Mouse (Mus musculus): ENCODE results near the gene Cadm1. TPM values are rescaled to one million over a fixed set of nuclear protein-coding genes. Genes with fewer than 3 reads are reported as not detected.

Cadm1 gene
- total RNA-seq (2017), result 0.35 TPM in 1 of 2 replicates, not detected in the other

DNA sequence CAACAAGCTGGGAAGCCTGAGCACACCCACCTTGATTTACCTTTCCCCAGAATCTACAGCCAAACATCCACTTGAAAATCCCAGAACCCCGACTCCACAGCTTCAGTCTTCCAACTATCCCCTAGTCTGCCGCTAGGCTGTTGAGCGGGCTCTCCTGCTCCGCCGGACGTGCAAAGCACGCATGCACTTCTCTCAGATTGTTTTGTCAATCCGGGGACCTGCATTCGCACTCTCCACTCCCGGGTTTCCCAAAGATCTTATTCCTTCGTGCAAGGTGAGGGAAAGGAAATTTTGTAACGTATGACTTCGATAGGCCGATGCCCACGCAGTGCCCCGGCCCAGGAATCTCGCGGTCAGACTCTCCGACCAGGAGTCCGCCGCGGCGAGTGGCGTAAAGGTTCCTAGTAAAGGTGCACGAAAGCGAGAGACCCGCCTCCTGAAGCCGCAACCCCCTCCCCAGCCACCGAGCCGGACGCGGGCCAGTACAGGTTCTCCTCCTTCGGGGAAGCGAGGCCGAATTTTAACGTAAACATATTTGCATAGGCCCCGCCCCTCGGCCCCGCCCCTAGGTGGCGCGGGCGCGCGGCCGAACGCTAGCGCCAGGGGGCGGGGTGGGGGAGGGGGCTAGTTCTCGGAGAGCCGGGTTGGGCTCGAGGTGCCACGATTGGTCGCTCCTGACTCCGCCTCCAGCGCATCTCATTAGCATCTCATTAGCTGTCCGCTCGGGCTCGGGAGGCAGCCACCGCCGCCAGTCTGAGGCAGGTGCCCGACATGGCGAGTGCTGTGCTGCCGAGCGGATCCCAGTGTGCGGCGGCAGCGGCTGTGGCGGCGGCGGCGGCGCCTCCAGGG is at the start of gene Cadm1:
TSS of gene Cadm1 (plus strand) at position 572 of the 849 bp plus-strand sequence.
- no peak for ATAC-seq (ENCODE audit: extremely low read depth, insufficient number of reproducible peaks, low FRiP score, poor library complexity, severe bottlenecking)

DNA sequence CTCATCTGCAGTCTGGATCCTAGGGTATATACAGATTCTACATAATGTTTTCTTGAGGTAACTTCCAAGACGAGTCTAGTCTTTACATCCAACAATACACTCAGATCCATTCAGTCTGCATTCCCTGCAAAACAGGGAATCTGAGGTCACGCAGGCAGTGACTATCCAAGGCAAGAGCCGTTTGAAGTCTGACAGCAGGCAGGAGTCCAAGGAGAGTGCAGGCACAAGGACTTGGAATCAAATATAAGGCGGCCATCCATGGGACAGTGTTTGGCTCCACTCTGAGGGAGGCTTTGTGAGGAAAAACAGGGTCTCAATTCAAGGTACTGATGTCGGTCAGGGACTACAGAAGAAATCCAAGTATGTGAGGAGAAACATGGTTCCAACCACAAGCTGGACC is 45.5 kb upstream of the Cadm1 start:
- no peak for ATAC-seq (ENCODE audit: extremely low read depth, insufficient number of reproducible peaks, low FRiP score, poor library complexity, severe bottlenecking)

- no peak for ATAC-seq (ENCODE audit: extremely low read depth, insufficient number of reproducible peaks, low FRiP score, poor library complexity, severe bottlenecking)
Measured at GRCm38 (mm10) chr9:47485186-47485585, 44.8 kb upstream of the Cadm1 start.

GRCm38 (mm10) chr9:47499761-47500160 is 30.2 kb upstream of the Cadm1 start:
- no peak for ATAC-seq (ENCODE audit: extremely low read depth, insufficient number of reproducible peaks, low FRiP score, poor library complexity, severe bottlenecking)

GRCm38 (mm10) chr9:47505956-47506355 is 24.0 kb upstream of the Cadm1 start:
- ATAC-seq (ENCODE audit: extremely low read depth, insufficient number of reproducible peaks, low FRiP score, poor library complexity, severe bottlenecking), result no peak

- ATAC-seq (ENCODE audit: extremely low read depth, insufficient number of reproducible peaks, low FRiP score, poor library complexity, severe bottlenecking), result no peak
Measured at GRCm38 (mm10) chr9:47506876-47507275, 23.1 kb upstream of the Cadm1 start.

- no peak for ATAC-seq (ENCODE audit: extremely low read depth, insufficient number of reproducible peaks, low FRiP score, poor library complexity, severe bottlenecking)
Measured at GRCm38 (mm10) chr9:47508109-47508508, 21.9 kb upstream of the Cadm1 start.

DNA sequence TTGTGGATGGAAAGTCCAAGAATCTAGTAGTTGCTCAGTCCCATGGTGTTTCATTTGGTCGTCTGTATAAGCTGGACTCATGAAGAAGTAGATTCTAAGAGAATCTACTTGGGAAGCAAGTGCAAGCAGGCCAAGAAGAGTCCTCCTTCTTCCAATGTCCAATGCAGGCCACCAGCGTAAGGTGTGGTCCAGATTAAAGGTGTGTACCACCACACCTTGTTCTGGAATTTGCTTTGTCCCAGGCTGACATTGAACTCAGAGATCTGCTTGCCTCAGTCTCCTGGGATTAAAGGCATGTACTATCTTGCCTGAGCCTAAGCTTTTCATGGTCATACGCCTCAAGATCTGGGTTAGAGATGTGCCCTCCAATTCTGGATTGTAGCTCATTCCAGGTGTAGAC is 17.5 kb upstream of the Cadm1 start:
- ATAC-seq (ENCODE audit: extremely low read depth, insufficient number of reproducible peaks, low FRiP score, poor library complexity, severe bottlenecking), result no peak

DNA sequence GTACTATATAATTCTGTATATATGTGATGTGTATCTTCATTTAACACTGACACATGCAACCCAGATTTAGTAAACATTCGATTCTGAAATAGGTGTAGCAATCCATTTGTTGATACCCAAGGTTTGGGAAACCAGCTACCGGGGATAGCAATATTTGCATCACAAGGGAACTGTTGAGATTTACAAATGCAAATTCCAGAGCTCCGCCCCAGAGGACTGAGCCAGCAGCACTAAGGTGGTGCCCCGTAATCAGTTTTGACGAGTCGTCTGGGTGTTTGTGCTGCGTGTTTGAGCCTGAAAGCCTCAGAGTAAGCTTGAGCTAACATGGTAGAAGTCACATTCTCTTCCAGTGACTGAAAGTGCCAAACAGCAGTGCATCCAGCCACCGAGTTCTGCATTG is 15.7 kb upstream of the Cadm1 start:
- ATAC-seq (ENCODE audit: extremely low read depth, insufficient number of reproducible peaks, low FRiP score, poor library complexity, severe bottlenecking), result no peak

DNA sequence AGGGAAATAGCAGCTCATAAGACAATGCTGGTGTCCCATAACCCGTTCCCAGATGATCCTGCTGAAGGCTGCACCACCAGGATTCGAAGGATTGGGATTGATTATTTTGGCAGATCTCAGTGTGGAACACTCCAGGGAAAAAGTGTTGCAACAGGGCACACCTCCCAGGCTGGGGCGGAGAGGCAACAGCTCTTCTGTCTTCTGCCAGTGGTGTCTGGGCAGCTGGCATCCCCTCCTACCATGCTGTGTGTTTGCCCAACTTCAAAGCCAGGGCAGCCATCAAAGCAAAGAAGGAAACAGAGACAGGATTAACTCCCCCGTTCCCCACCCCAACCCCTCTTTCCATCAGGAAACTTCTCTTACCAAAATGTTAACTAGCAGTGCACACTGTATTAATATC is 13.7 kb upstream of the Cadm1 start:
- ATAC-seq (ENCODE audit: extremely low read depth, insufficient number of reproducible peaks, low FRiP score, poor library complexity, severe bottlenecking), result no peak

GRCm38 (mm10) chr9:47527290-47527689 is 2.7 kb upstream of the Cadm1 start:
- ATAC-seq (ENCODE audit: extremely low read depth, insufficient number of reproducible peaks, low FRiP score, poor library complexity, severe bottlenecking), result no peak

GRCm38 (mm10) chr9:47527741-47528140 is 2.2 kb upstream of the Cadm1 start:
- ATAC-seq (ENCODE audit: extremely low read depth, insufficient number of reproducible peaks, low FRiP score, poor library complexity, severe bottlenecking), result no peak

DNA sequence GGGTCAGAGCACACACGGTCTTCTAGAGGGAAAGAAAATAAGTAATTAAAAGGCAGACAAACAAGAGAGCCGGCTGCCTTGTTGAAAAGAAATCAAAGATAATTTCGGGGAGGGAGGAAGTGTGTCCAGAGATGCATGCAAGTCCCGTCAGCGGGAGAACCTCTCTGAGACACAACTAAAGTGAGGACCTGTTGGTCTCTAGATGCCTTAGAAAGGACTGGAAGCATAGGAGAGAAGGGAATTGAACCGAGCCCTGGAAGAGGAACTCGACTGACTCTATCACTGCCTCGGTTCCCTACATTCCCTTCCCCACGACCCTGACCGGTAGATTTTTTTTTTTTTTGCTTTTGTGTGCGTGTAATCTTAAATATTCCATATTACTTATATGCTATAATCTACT is 791 bp upstream of the Cadm1 start:
- ATAC-seq (ENCODE audit: extremely low read depth, insufficient number of reproducible peaks, low FRiP score, poor library complexity, severe bottlenecking), result no peak

DNA sequence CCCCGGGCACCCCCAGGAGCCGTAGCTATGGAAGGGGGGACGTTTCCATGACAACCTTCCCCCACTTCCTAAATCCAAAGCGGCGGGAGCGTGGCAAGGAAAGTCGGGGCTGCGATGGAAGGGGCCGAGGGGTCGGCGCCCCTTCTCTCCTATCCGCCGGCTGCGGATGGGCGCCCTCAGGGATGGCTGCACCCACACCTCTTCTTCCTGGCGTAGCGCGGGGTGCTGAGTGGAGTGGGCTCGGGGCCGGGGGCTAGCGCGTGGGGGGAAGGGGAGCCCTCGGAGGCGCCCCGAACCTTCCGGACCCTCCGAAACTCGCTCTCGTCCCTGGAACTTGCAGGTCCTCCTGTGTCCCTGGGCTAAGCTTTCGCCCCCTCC is 560 bp downstream of the Cadm1 start:
- no peak for ATAC-seq (ENCODE audit: extremely low read depth, insufficient number of reproducible peaks, low FRiP score, poor library complexity, severe bottlenecking)

GRCm38 (mm10) chr9:47530922-47531850 is 1.2 kb downstream of the Cadm1 start:
- no peak for ATAC-seq (ENCODE audit: extremely low read depth, insufficient number of reproducible peaks, low FRiP score, poor library complexity, severe bottlenecking)

DNA sequence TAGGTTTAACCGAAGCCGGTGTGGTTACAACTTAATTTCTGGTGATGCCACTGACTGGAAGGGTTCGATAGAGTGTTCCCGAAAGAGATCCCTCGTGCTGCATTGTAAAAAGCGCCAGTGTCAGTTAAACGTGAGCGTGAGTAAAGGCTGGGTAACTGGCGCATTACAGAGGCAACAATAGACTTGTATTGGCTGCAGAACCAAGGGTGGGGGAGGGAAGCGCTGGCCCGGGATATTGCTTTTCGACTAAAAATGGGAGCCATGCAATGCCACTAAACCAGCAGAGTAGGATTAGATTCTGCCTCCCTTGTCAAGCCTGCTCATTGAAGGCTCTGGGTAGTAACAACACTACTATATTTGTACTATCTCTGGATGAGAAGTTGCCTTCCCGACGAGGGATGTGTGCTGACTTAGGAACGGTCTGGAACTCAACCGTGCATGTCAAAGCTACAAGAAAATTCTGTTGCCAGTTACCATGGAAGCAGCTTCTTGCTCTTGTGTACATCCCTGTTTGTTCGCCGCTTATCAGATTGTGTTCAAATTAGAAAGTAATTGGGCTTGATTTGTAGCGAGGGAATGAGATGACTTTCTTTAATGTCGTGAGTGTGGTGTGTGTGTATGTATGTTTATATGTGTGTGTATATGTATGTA is 2.4 kb downstream of the Cadm1 start:
- ATAC-seq (ENCODE audit: extremely low read depth, insufficient number of reproducible peaks, low FRiP score, poor library complexity, severe bottlenecking), result no peak

DNA sequence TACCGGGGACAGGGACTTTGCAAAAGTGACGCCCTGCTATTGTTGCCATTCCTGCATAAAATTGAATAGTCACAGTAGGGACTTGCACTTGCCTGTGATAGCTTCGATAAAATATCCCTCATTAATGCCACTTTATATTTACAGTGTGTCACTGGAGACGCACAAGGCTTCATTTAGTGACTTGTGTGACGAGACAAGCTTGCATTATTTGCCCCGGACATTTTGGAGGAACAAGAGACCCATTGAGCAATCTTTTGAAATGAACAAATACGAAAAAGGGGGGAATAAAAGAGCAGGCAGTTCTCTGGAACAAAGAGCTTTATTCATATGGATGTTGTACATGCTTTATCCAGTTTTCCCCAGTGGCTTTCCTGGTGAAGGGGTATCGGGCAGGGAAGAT is 3.5 kb downstream of the Cadm1 start:
- ATAC-seq (ENCODE audit: extremely low read depth, insufficient number of reproducible peaks, low FRiP score, poor library complexity, severe bottlenecking), result no peak

- no peak for ATAC-seq (ENCODE audit: extremely low read depth, insufficient number of reproducible peaks, low FRiP score, poor library complexity, severe bottlenecking)
Measured at GRCm38 (mm10) chr9:47534573-47535475, 4.9 kb downstream of the Cadm1 start.

- no peak for ATAC-seq (ENCODE audit: extremely low read depth, insufficient number of reproducible peaks, low FRiP score, poor library complexity, severe bottlenecking)
Measured at GRCm38 (mm10) chr9:47545245-47545644, 15.3 kb downstream of the Cadm1 start.

Measured in neutrophil, adult 5-6 weeks (primary cell).